ENCODE assay signal across 15 mouse cellular contexts in the genomic region with DNA sequence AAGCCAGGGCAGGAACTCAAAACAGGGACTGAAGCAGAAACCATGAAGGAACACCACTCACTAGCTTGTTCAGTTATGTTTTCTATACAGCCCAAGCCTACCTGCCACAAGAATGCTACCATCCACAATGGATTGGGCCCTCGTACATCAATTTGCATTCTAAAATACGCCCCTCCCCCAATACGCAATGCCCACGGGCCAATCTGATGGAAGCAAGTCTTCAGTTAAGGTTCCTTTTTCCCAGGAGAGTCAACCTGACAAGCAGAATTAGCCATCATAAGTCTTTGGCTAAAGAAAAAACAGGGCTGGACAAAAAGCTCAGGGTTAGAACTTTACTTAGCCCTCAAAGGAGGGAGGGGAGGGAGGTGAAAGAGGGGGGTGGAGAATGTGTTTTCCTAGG.
"Had no signal": no experiment of that assay in that cellular context is flagged by ENCODE, and none has a peak within 500 bp of the region (broad histone marks: within the 10 kb centered on the region; RNA-seq: fewer than 3 reads in every experiment).

No protein-coding gene starts in this region.

- H3K9me3 ChIP-seq: neural tube, embryonic 15.5 days; stomach, embryonic 15.5 days had no signal

- H3K4me2 ChIP-seq: neural tube, embryonic 15.5 days; stomach, embryonic 15.5 days had no signal

- DNase-seq: retina, postnatal 1 day; right cerebral cortex, adult 18-20 months; right cerebral cortex, postnatal 14 days; right cerebral cortex, postnatal 25 days; right cerebral cortex, postnatal 4 days; spleen, adult 18-20 months; thymus, adult 18-20 months; thymus, adult 2 months; thymus, postnatal 14 days; thymus, postnatal 25 days; thymus, postnatal 36 days; thymus, postnatal 4 days had no signal

- H3K4me3 ChIP-seq: neural tube, embryonic 15.5 days; stomach, embryonic 15.5 days had no signal

- H3K27me3 ChIP-seq: neural tube, embryonic 15.5 days; stomach, embryonic 15.5 days had no signal

- H3K4me1 ChIP-seq: neural tube, embryonic 15.5 days; stomach, embryonic 15.5 days had no signal

- H3K9ac ChIP-seq: neural tube, embryonic 15.5 days; stomach, embryonic 15.5 days had no signal

- H3K27ac ChIP-seq: neural tube, embryonic 15.5 days; stomach, embryonic 15.5 days; stomach, postnatal 0 days had no signal

- H3K36me3 ChIP-seq: neural tube, embryonic 15.5 days; stomach, embryonic 15.5 days had no signal
